Mouse (Mus musculus): ENCODE data around the gene Dedd.

DNA sequence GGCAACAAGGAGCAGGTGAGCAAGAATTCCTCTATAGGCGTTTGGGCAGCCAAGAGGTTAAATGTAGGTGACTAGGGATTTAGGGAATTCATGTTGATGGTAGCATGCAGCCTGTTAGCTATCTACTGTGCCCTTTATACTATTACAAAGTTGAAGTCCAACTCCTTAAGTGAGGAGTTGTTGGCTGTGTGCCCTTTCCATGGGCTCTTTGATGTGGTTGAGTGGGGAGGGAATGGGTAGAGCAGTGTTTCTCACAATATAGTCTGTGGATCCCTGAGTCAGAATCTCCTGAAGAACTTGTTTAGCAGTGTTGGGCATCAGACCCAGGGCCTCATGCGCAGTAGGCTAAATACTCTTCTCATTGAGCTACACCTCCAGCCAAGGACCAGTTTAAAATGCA, 27.9 kb downstream of the Dedd start:
- TF ChIP-seq POLR2A (IDR thresholded peaks at IDR 0.05; ENCODE audit: low read depth, low read length) (no peak), CTCF (IDR thresholded peaks at IDR 0.05; ENCODE audit: extremely low read depth, insufficient read depth, insufficient read length, insufficient replicate concordance) (no peak)
